Mouse (Mus musculus) gastrocnemius, adult 8-10 months (tissue): ENCODE results near the gene Nek4. TPM values are rescaled to one million over a fixed set of nuclear protein-coding genes. Genes with fewer than 3 reads are reported as not detected.
A peak's percentile ranks its signal among the peaks of the same experiment; 100 is the strongest.

Source experiments
- DNase-seq, 2 experiments: peaks; one replicate each; pipeline ENCODE4 v3.0.0; 2022; ENCODE audit warnings: low spot score in 2 of 2
- total RNA-seq, 4 experiments: library from RNA; stranded (reverse); gene quantifications; 2 replicates each; pipeline ENCODE4 v1.2.4; 2022

Nek4 gene
- total RNA-seq = 1 to 10 TPM; 3.5 to 4.5 (median 4.0) TPM

DNA sequence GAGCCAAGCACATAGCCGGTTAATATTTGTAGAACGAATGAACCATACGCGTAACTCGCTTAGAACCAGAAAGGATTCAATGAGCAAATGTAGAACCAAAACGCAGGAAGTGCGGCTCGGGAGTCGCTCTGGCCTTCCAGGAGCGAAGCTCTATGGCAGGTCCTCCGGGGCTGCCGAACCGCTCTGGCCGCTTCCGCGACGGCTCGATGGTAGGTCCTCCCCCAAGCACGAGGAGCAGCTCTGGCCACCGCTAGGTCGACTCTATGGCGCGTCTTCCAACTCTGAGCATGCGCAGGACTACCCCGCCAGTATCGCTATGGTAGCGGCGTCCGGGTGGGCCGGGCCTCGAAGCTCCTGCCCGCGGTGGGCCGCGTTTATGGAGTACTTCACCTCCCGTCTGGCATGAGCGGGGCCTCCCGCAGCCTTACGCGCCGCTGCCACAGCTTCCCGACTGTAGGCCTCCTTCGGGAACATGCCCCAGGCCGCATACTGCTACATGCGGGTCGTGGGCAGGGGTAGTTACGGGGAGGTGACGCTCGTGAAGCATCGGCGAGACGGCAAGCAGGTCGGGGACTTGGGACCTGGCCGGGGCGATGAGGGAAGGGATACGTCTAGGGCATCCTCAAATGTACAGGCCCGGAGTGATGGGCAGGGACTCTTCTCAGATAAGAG is at the start of gene Nek4:
Nek4 (plus strand) TSS at position 224 of the 672 bp plus-strand sequence.
- peak; percentile 90 to 95 for DNase-seq

DNA sequence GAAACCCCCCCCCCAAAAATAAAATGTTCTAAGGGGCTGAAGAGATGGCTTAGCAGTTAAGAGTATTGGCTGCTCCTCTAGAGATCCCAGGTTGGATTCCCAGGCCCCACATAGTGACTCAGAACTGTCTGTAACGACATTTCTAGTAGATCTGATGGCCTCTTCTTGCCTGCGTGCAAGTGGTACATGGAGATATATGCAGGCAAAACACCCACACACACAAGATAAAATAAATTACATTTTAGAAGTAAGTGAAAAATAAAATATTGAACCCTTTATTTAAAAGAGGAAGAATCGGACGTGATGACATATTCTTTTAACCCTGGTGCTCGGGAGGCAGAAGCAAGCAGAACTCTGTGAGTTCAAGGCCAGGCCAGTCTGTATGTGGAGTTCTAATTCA is 48.5 kb upstream of the Nek4 start:
- DNase-seq = no peak

DNA sequence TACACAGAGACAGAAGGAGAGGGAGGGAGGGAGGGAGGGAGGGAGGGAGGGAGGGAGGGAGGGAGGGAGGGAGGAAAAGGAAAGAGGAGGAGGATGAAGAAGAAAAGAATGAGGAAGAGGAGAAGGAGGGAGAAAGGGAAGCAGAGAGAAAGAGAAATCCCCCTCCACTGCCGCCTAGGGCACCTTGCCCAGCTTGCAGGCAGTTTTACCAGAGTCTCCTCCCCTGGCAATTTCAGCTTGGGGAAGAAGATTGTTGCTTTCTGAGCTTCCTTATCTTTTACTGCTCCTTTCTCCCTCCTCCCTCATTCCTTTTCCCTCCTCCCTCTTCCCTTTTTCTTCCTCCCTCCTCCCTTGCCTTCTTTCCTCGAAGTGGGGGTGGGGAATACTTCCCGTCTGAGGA is 48.1 kb upstream of the Nek4 start:
- DNase-seq = no peak

DNA sequence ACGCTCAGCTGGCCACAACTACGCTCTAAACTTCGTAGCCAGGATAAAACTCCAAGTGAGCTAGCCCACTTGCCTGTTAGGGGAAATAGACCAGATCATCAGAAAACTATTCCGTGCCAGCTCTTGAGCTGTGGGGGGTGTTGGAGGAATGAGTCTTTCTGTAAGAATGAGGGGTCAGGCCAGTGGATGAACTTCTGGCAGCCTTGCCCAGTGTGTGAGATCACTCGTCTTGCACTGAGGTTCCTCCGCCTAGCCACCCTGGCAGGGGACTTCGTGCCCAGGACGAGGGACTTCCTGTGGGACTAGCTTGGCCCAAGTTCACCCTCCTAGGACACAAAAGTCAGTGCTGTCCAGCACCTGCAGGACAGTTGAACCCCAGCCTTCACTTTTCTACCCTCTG is 46.9 kb upstream of the Nek4 start:
- DNase-seq = no peak

DNA sequence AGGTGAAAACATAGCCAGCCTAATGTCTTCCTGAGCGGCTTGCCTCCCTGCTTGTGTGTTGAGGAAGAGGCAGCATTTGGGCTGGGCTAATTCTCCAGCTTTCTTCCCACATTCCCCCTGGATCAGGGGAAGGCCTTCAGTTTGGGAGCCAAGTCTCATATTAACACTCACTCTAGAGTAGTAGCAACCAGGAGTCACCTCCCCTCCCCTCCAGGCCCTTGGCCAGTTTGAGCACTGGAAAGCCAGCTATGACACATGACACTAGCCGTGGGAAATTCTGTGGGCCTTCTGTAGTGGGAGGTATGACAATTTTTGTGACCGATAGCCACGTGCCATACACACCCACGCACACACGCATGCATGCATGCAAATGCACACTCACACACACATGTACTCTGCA is 45.2 kb upstream of the Nek4 start:
- no peak for DNase-seq

DNA sequence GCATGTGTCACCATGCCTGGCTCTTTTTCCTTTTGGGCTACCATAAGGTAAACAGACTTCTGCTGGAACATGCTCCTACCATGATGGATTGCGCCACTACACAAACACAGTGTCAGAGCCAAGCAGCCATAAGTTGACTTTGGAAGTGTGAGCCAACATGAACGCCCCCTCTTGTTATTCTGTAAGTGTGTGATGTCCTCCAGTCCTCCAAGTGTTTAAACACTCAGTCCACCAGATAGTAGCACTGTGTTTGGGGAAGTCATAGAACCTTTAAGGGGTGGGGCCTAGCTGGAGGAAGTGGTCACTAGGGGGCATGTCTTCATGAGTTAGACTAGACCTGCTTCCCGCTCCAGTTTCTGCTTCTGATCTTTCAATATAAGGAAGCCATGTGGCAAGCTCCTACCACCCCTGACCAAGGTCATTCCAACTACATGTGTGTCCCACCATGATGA is 43.3 kb upstream of the Nek4 start:
- DNase-seq = no peak

DNA sequence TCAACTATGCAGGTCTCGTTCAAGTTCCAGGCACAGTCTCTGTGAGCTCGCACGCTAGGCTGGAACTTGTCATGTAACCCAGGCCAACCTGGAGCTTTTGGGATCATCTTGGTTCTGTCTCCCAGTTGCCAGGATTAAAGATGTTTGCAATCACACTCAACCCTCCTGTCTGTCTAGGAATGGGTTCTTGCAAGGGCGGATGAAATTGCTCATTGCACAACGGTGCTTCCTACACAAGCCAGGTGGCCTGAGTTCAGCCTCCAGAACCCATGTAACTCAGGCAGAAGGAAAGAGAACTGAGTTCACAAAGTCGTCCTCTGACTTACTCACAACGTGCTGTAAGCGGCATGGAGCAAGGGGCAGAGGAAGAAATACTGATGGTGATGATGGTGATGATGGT is 40.0 kb upstream of the Nek4 start:
- no peak for DNase-seq

DNA sequence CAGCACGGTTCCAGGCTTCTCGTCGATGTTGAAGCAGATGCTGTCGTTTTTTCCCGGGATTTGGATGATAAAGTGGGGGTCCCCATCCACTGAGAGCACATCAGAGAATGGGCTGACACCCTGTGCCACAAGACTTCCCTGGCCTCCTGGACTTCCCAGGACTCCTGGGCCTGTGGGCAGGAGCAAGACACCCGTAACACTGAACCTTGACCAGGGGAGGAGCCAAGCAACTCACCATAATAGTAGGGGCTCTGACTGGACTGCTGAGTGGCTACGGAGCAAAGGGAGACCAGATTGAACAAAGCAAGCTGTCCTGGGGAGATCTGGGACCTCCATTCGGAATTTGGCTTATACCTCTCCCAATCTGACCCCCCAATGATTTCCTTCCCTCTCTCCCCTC is 38.5 kb upstream of the Nek4 start:
- DNase-seq = no peak

DNA sequence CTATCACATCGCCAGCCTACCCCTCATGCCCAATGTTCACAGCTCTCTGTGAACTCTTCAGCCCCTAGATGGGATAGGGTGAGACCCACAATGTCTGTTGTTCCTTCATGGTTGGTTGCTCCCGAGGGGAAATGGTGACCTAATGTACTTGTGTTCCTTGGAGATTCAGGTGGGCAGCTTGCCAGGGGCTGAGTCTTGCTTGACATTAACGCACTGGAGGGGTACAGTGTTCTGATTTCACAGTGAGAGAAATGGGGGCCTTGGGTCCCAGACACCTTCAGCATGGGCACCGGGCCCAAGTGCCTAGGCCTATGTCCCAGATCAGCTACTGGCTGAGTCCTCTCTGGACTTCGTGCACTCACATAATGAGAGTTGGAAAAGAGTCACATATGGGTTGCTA is 37.8 kb upstream of the Nek4 start:
- DNase-seq = no peak

DNA sequence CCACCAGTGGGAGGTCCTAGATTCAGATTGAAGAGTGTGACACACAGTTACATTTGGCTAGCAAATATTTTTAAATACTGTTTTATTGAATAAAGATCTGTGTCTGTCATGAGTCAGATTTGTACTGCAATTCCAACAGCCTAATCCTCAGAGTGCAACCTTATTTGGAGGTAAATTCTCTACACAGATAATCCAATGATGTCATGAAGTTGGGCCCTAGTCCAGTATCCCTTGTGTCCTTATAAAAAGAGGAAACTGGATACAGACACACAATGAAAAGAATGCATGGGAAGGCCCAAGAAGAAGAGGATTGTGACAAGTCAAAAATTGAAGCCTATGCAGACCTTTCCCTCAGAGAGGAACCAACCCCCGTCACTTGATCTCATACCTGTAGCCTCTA is 34.7 kb upstream of the Nek4 start:
- no peak for DNase-seq

DNA sequence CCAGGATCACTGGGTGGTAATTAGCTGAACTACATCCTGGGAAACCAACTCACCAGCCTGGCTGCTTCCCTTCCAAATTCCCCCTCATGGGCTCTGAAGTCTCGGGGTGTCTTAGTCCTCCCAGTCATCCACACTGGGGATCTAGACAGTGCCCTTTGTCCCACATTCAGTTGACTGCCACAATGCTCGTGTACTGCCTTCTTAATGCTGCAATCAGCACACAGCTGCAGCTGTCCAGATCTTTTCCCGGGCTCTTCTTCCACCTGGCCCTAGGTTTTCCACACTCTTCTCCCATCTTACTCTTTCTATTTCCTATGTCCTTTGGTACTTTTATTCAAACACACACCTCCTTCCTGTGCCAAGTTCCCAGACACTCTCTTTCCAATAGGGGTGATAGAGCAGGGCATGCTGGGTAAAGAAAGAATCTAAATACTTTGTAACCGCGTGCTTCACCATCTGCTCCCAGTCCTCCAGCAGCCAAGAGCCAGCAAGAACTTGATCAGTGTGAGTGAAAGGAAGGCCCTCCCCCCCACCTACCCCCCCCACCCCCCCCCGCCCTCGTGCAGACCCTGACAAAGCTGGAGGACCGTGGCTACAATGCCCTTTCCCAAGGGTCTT is 29.0 kb upstream of the Nek4 start:
- no peak for DNase-seq

DNA sequence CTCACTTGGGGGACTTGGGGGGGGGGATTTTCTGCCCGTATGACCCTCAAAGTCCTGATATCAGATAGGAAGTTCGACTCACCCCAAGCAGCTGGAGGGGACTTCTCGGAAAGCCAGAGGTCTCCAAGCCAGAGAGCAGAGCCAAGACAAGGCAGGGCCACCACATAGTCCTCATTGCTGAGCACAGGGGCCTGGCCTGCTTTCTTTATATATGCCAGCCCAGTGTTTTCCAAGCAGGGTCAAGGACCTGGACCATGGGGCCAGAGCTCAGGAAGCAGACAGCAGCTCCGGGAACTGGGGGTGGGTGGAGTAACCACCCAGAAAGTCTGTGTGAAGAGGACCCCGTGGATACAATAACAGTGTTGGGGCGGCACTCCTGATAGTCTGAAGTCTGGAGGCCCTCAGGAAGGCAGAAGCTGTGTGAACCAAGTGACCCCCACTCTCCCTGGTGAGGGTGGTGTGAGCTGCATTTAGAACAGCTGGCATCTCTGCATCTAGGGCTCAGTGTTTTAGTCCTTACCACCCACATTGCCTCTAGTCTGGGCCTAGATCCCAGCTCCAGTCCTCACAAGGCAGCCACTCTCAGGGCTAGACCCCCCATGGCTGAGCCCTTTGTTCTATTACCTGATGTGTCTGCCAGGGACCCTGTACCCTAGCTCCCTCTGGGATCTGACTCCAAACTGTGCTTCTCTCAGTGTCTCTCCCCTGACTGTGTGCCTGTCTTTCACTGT is 27.6 kb upstream of the Nek4 start, which contains the start of gene Itih3:
Itih3 (minus strand) TSS at position 386 of the 731 bp plus-strand sequence.
- DNase-seq = no peak

DNA sequence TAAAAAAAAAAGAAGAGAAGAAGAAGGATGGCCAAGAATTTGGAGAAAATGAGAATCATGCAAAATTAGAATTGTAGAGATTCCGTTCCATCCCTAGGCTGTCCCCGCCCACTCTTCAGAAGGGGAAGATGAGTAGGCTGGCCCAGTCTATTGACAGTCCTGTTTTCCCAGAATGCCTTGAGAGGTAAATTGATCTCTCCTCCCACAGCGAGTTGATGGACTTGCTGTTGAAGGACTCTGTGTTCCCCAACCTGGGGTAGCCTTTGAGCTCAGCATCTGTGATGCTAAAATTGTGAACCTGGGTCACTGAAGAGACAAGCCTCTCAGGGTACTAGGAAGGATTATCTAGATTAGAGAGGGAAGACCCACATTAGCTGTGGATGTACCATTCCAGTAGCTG is 25.7 kb upstream of the Nek4 start:
- no peak for DNase-seq

DNA sequence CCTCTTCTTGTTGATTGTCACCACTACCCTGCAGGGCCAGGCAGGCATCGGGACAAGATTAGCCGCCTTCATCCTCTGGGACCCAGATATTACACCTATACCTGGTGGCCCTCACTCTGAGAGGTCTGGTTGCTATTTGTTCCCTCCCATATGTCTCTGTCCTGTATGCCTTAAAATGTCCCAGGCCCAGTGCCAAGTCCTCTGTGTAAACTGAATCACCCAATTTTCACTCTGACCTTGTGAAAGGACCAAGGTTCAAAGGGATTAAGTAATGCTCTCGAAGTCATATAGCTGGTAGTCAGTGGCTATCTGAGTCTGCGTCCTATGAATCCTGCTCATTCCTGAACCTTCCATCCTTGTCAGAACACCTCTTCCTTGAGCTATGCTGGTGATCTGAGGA is 20.8 kb upstream of the Nek4 start:
- DNase-seq = no peak

DNA sequence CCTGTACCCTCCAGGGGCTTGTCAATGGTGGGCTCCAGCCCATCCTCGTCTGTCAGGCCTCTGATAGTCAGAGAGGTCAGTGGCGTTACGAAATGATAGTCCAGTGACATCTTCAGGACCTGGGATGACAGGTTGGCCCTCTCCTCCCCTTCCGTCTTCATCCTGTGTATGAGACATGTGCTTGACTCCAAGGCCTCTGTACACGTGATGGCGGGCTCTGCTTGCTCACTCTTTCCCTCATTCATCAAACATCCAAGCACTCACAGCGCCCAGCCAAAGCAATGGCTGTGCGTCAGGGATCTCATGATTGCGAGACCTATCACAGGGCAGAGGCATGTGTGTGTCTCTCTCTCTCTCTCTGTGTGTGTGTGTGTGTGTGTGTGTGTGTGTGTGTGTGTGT is 17.8 kb upstream of the Nek4 start:
- no peak for DNase-seq

DNA sequence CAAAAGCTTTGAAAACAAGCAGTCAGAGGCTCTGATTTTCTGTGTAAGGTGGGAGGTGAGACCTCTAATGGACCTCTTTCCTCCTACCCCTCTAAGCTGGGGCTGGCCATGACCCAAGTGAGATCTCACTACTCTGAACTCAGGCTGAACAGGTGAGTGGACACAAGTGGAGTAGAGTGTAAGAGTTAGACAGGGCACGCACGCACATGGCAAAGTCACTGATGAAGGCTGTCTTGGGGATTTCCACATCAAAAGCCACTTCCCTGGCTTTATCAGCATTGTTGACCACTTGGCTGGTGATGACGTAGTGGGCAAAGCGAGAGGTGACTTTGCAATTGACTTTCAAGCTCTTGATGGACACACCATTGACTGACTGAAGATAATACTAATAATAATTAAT is 8.9 kb upstream of the Nek4 start:
- DNase-seq = no peak

DNA sequence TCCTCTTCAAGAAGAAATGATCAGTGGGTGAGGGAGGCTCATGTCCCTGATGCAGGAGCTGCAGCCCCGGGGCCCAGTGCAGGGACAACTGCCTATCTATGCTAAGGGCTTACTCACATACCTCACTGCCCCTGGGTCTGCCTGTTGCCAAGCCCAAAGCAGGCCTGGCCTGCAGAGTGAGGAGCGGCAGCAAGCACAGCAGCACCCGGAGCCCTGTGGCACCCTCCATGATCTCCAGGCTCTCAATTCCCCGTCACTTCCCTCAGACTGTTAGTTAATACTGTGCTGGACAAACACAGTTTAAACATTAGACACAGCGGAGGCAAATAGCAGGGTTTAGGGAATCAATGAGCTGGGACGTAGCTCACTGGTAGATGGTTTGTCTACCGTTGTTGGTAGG is 8.1 kb upstream of the Nek4 start, which contains the start of gene Itih1:
Itih1 (minus strand) TSS at position 252 of the 400 bp plus-strand sequence.
- DNase-seq = no peak

DNA sequence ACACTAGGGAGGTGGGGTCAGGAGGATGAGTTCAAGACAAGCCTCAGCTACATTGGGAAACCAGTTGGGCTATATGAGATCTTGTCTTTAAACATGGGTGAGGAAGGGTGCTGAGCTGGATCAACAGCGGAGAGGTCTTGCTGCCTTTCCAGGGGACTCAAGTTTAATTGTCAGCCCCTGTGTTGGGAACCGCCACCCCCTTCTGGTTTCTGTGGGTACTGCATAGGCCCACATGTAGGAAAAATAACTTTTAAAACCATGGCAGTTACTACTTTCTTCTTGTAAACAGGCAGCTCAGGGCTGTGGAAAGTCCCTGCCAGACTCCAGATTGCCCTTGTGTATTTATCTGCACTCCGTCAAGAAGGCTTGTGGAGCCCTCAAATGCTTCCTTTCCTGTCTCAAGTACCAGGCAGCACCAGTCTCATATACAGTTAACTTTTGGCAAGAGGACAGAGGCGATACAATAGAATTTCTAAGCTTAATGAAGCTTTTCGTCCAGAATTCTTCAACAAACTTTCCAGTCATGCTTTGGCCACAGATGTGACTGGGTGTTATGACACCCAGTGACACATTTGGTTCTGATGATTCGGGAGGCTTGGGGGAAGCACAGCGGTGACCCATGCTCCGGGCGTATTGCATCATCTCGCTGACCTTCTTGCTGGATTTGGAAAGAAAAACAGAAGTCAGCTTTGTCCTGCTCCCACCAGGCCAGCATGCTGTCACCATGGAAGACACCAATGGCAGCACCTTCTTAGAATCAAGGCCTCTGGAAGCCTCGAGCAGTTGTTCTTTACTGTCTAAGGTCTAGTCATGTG is 7.1 kb upstream of the Nek4 start:
- DNase-seq = peak; percentile 37 to 44

DNA sequence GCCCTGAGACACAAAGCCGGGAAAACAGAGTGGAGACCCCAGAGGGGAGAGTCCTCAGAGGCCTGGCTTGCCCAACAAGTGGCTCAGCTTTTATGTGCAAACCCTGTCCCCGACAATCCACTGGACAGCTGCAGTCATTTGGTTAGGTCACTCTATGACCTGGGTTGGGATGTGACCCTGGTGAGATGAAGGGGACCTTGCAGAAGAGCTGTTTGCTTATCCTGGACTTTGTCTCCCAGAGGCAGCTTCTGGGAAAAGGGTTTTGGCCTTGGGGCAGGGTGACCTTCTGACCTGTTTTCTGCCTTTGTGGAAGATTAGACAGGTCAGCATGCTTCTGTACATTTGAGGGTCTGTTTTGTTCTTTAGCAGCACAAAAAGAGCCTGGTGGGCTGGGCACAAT is 6.4 kb upstream of the Nek4 start:
- DNase-seq = no peak

DNA sequence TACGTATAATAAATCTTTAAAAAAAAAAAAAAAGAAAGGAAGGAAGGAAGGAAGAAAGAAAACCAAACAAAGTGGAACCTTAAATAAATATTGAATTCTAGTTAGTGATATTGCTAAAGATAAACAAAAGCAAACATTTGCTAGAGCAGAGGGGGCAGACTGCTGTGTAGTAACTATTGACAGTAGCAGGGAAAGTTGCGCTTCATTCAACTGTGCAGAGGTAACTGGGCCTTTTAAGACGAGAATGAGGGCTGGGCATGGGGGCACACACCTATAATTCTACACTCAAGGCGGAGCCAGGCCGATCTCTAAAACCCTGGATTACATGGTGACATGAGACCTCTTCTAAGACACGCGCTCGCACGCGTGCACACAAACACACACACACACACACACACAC is 1.2 kb upstream of the Nek4 start:
- DNase-seq = no peak

DNA sequence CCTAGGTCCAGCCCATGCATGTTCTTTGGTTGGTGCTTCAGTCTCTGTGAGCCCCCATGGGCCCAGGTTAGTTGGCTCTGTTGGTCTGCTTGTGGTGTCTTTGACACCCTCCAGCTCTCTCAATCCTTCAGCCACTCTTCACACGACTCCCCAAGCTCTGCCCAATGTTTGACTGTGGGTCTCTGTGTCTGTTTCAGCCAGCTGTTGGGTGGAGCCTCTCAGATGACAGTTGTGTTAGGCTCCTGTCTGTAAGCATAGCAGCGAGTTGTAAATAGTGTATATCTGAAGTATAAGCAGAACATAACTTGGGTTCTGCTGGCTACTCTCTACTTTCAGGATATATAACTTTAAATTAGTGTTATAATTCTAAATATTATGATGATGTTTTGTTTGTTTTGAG is 7.3 kb downstream of the Nek4 start:
- DNase-seq = no peak

DNA sequence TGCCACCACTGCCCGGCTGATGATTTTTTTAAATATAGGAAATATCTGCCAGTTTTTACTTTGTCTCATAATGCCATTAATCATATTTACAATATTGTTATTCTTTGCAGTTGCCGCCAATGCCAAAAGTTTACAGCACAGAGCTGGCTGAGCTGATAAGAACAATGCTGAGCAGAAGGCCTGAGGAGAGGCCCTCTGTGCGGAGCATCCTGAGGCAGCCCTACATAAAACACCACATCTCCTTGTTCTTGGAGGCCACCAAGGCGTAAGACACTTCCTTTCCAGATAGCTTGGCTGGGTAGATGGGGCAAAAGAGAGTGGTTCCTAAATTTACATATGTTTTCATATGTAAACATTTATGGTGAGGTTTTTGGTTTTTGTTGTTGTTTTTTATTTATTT is 7.9 kb downstream of the Nek4 start:
- DNase-seq = no peak
